Mouse (Mus musculus) midbrain, embryonic 16.5 days (tissue): ENCODE data around the gene Gm6370. TPM values are rescaled to one million over a fixed set of nuclear protein-coding genes. Genes with fewer than 3 reads are reported as not detected.
"Not testable (repeated sequence)": the region's sequence is repeated elsewhere in the genome, so short reads cannot be mapped to it uniquely, and the experiment has no call there.

Experiments used
- ATAC-seq: fragments of 200-750 bp; cut with Nextera tagmentation; 2 replicates; pipeline ENCODE4 v1.8.0; 2017; ENCODE audit warnings: moderate TSS enrichment
- H3K27ac ChIP-seq: fragments of 300-500 bp; sonication (generic); 2 replicates; pipeline ENCODE4 v1.5.1; 2014; ENCODE audit warnings: mild to moderate bottlenecking, low read length, mixed read lengths
- H3K27me3 ChIP-seq: fragments of 300-500 bp; sonication (generic); 2 replicates; pipeline ENCODE4 v1.6.1; 2014; ENCODE audit warnings: low read depth, low read length, mixed read lengths; ENCODE audit not compliant: control insufficient read depth, insufficient read depth
- H3K36me3 ChIP-seq: fragments of 300-500 bp; sonication (generic); 2 replicates; pipeline ENCODE4 v1.6.1; 2014; ENCODE audit warnings: mild to moderate bottlenecking, low read length, moderate library complexity, mixed read lengths; ENCODE audit not compliant: control insufficient read depth, insufficient read depth
- H3K4me1 ChIP-seq: fragments of 300-500 bp; sonication (generic); 2 replicates; pipeline ENCODE4 v1.6.1; 2014; ENCODE audit warnings: mild to moderate bottlenecking, low read length, mixed read lengths; ENCODE audit not compliant: control insufficient read depth, insufficient read depth
- H3K4me2 ChIP-seq: fragments of 300-500 bp; sonication (generic); 2 replicates; pipeline ENCODE4 v1.6.1; 2014; ENCODE audit warnings: mild to moderate bottlenecking, low read length, mixed read lengths
- H3K4me3 ChIP-seq: fragments of 300-500 bp; sonication (generic); 2 replicates; pipeline ENCODE4 v1.5.1; 2014; ENCODE audit warnings: low read depth, mild to moderate bottlenecking, low read length, moderate library complexity, mixed read lengths
- H3K9ac ChIP-seq: fragments of 300-500 bp; sonication (generic); 2 replicates; pipeline ENCODE4 v1.6.1; 2014; ENCODE audit warnings: low read depth, low read length, mixed read lengths
- H3K9me3 ChIP-seq: fragments of 300-500 bp; sonication (generic); replicated peaks from 2 replicates; pipeline ENCODE4 v1.6.1; 2014; ENCODE audit warnings: mild to moderate bottlenecking, low read length, mixed read lengths; ENCODE audit not compliant: control insufficient read depth, poor library complexity, severe bottlenecking
- WGBS: fragments of 180-500 bp; shearing (Covaris S2); extraction: QIAGEN DNeasy Blood & Tissue Kit; methylation state at CpG from one replicate; pipeline ENCODE4 v1.1.7; 2014; 5-methylcytosine and 5-hydroxymethylcytosine counted together
- polyA plus RNA-seq: library from polyadenylated mRNA; unstranded; fragments of >200 nt; fragmentation: Nextera tagmentation; extraction: Ambion mirVana; gene quantifications from 2 replicates; pipeline ENCODE4 v1.2.1, GENCODE M21; 2015

Gene Gm6370
- polyA plus RNA-seq: not detected in 2 replicates

GRCm38 (mm10) chr5:146491063-146491462 lies at the start of gene Gm6370:
Gene Gm6370, plus strand, starts transcription at chr5:146491363.
- not testable (repeated sequence) for H3K4me1 ChIP-seq, H3K4me2 ChIP-seq, H3K4me3 ChIP-seq, H3K9me3 ChIP-seq, H3K27ac ChIP-seq, H3K36me3 ChIP-seq, H3K9ac ChIP-seq, H3K27me3 ChIP-seq, ATAC-seq
- WGBS: no CpG with 5 or more reads among the region's 5 CpGs

GRCm38 (mm10) chr5:146442767-146443166 lies 48.4 kb upstream of the Gm6370 start:
- 93% methylated on average over 2 of the region's 2 CpGs for WGBS
- Histone ChIP-seq H3K4me3 (no peak overlapping the region), H3K9ac (no peak overlapping the region), H3K27me3 (no peaks in the 10 kb centered on the region), H3K4me2 (no peak overlapping the region), H3K36me3 (peaks cover 16% of the 10 kb centered on the region), H3K27ac (no peak overlapping the region), H3K9me3 (no peaks in the 10 kb centered on the region), H3K4me1 (no peaks in the 10 kb centered on the region)
- no peak for ATAC-seq

- Histone ChIP-seq H3K4me2 (no peak overlapping the region), H3K27ac (no peak overlapping the region), H3K36me3 (peaks cover 2% of the 10 kb centered on the region; the same call in 1 of the 2 replicates), H3K4me1 (no peaks in the 10 kb centered on the region), H3K9me3 (no peaks in the 10 kb centered on the region), H3K4me3 (no peak overlapping the region), H3K9ac (no peak overlapping the region), H3K27me3 (no peaks in the 10 kb centered on the region)
- no peak for ATAC-seq
- WGBS: 76% methylated on average over 2 of the region's 2 CpGs
Measured at GRCm38 (mm10) chr5:146446633-146447032, 44.5 kb upstream of the Gm6370 start.

GRCm38 (mm10) chr5:146451592-146452254 lies 39.4 kb upstream of the Gm6370 start:
- WGBS: 71% methylated on average over 11 of the region's 11 CpGs
- no peak for ATAC-seq

GRCm38 (mm10) chr5:146453556-146453955 lies 37.6 kb upstream of the Gm6370 start:
- Histone ChIP-seq H3K4me2 (no peak overlapping the region), H3K4me1 (no peaks in the 10 kb centered on the region), H3K9ac (no peak overlapping the region), H3K36me3 (peaks cover 12% of the 10 kb centered on the region), H3K9me3 (no peaks in the 10 kb centered on the region), H3K27ac (no peak overlapping the region), H3K4me3 (no peak overlapping the region), H3K27me3 (no peaks in the 10 kb centered on the region)
- WGBS: 93% methylated on average over 6 of the region's 6 CpGs
- ATAC-seq: no peak

More at GRCm38 (mm10) chr5:146451592-146452254, 39.4 kb upstream of the Gm6370 start:
- no peaks in the 10 kb centered on the region for H3K4me1 ChIP-seq
- no peaks in the 10 kb centered on the region for H3K9me3 ChIP-seq
- H3K9ac ChIP-seq: no peak overlapping the region
- no peaks in the 10 kb centered on the region for H3K27me3 ChIP-seq
- H3K4me3 ChIP-seq: no peak overlapping the region
- no peak overlapping the region for H3K4me2 ChIP-seq
- peaks cover 12% of the 10 kb centered on the region for H3K36me3 ChIP-seq
- H3K27ac ChIP-seq: no peak overlapping the region

- no peaks in the 10 kb centered on the region for H3K27me3 ChIP-seq
- no peak for ATAC-seq
- no peak overlapping the region for H3K4me2 ChIP-seq
- no peaks in the 10 kb centered on the region for H3K4me1 ChIP-seq
- H3K9me3 ChIP-seq: no peaks in the 10 kb centered on the region
- H3K4me3 ChIP-seq: no peak overlapping the region
- no peak overlapping the region for H3K9ac ChIP-seq
- 85% methylated on average over 8 of the region's 8 CpGs for WGBS
- no peak overlapping the region for H3K27ac ChIP-seq
- peaks cover 15% of the 10 kb centered on the region for H3K36me3 ChIP-seq
Measured at GRCm38 (mm10) chr5:146461612-146462011, 29.6 kb upstream of the Gm6370 start.

- Histone ChIP-seq H3K9me3 (no peaks in the 10 kb centered on the region), H3K36me3 (peaks cover 10% of the 10 kb centered on the region), H3K27ac (no peak overlapping the region), H3K27me3 (no peaks in the 10 kb centered on the region), H3K4me3 (no peak overlapping the region), H3K9ac (no peak overlapping the region), H3K4me1 (no peaks in the 10 kb centered on the region), H3K4me2 (no peak overlapping the region)
- WGBS: 95% methylated on average over 19 of the region's 19 CpGs
- no peak for ATAC-seq
Measured at GRCm38 (mm10) chr5:146466663-146467062, 24.5 kb upstream of the Gm6370 start.

- no peak overlapping the region for H3K4me2 ChIP-seq
- H3K9me3 ChIP-seq: no peaks in the 10 kb centered on the region
- H3K9ac ChIP-seq: no peak overlapping the region
- peaks cover 6% of the 10 kb centered on the region for H3K36me3 ChIP-seq
- no peak for ATAC-seq
- H3K27ac ChIP-seq: no peak overlapping the region
- WGBS: 88% methylated on average over 9 of the region's 9 CpGs
- no peaks in the 10 kb centered on the region for H3K27me3 ChIP-seq
- no peak overlapping the region for H3K4me3 ChIP-seq
- H3K4me1 ChIP-seq: no peaks in the 10 kb centered on the region
Measured at GRCm38 (mm10) chr5:146468311-146468710, 22.9 kb upstream of the Gm6370 start.

- Histone ChIP-seq H3K9ac (no peak overlapping the region), H3K9me3 (no peaks in the 10 kb centered on the region), H3K36me3 (peaks cover 6% of the 10 kb centered on the region), H3K4me1 (no peaks in the 10 kb centered on the region), H3K27me3 (no peaks in the 10 kb centered on the region), H3K4me3 (no peak overlapping the region), H3K4me2 (no peak overlapping the region), H3K27ac (no peak overlapping the region)
- ATAC-seq: no peak
- 92% methylated on average over 9 of the region's 9 CpGs for WGBS
Measured at GRCm38 (mm10) chr5:146470821-146471220, 20.3 kb upstream of the Gm6370 start.
